Mouse (Mus musculus): Measurements from ENCODE around the gene Cpt1a. TPM values are rescaled to one million over a fixed set of nuclear protein-coding genes. Genes with fewer than 3 reads are reported as not detected.

The Cpt1a gene
- polyA plus RNA-seq, 1 experiment = 45.9 TPM

- Histone ChIP-seq H3K4me3 (ENCODE audit: extremely low read depth, insufficient read depth, insufficient read length) (no peak overlapping the region), H3K36me3 (ENCODE audit: control insufficient read depth, insufficient read depth, low read length) (no peaks in the 10 kb centered on the region), H3K27ac (ENCODE audit: insufficient read depth, low read length) (no peak overlapping the region), H3K4me1 (ENCODE audit: control insufficient read depth, insufficient read depth, insufficient read length) (peaks cover 6% of the 10 kb centered on the region; the same call in 1 of the 2 replicates), H3K27me3 (ENCODE audit: control insufficient read depth, insufficient read depth, low read length) (no peaks in the 10 kb centered on the region)
- no peak for DNase-seq (ENCODE audit: low read depth in 1 of 2, low spot score in 2 of 2)
- no peak for TF ChIP-seq POLR2A (IDR thresholded peaks at IDR 0.05; ENCODE audit: low read depth, low read length)
- no peak for TF ChIP-seq CTCF (IDR thresholded peaks at IDR 0.05; ENCODE audit: extremely low read depth, insufficient read depth, insufficient read length, insufficient replicate concordance)
- 94% methylated on average over 2 of the region's 2 CpGs for WGBS
Observed at GRCm38 (mm10) chr19:3319341-3319740, 2.8 kb upstream of the Cpt1a start.

- 88% methylated on average over 7 of the region's 7 CpGs for WGBS
Observed at GRCm38 (mm10) chr19:3320086-3320485, 2.0 kb upstream of the Cpt1a start.

GRCm38 (mm10) chr19:3320801-3321200, 1.3 kb upstream of the Cpt1a start:
- TF ChIP-seq POLR2A (IDR thresholded peaks at IDR 0.05; ENCODE audit: low read depth, low read length) = no peak
- TF ChIP-seq CTCF (IDR thresholded peaks at IDR 0.05; ENCODE audit: extremely low read depth, insufficient read depth, insufficient read length, insufficient replicate concordance) = peak; percentile 41; the same call in 1 of the 2 replicates
- DNase-seq (ENCODE audit: low read depth in 1 of 2, low spot score in 2 of 2) = no peak
- H3K4me3 ChIP-seq (ENCODE audit: extremely low read depth, insufficient read depth, insufficient read length) = no peak overlapping the region
- 75% methylated on average over 3 of the region's 3 CpGs for WGBS
- H3K27me3 ChIP-seq (ENCODE audit: control insufficient read depth, insufficient read depth, low read length) = no peaks in the 10 kb centered on the region
- H3K4me1 ChIP-seq (ENCODE audit: control insufficient read depth, insufficient read depth, insufficient read length) = peaks cover 6% of the 10 kb centered on the region; the same call in 1 of the 2 replicates
- no peak overlapping the region for H3K27ac ChIP-seq (ENCODE audit: insufficient read depth, low read length)
- H3K36me3 ChIP-seq (ENCODE audit: control insufficient read depth, insufficient read depth, low read length) = no peaks in the 10 kb centered on the region

More at GRCm38 (mm10) chr19:3320086-3320485, 2.0 kb upstream of the Cpt1a start:
- TF ChIP-seq POLR2A (IDR thresholded peaks at IDR 0.05; ENCODE audit: low read depth, low read length) (no peak), CTCF (IDR thresholded peaks at IDR 0.05; ENCODE audit: extremely low read depth, insufficient read depth, insufficient read length, insufficient replicate concordance) (no peak)
- Histone ChIP-seq H3K27ac (ENCODE audit: insufficient read depth, low read length) (no peak overlapping the region), H3K4me1 (ENCODE audit: control insufficient read depth, insufficient read depth, insufficient read length) (peaks cover 6% of the 10 kb centered on the region; the same call in 1 of the 2 replicates), H3K27me3 (ENCODE audit: control insufficient read depth, insufficient read depth, low read length) (no peaks in the 10 kb centered on the region), H3K36me3 (ENCODE audit: control insufficient read depth, insufficient read depth, low read length) (no peaks in the 10 kb centered on the region), H3K4me3 (ENCODE audit: extremely low read depth, insufficient read depth, insufficient read length) (no peak overlapping the region)
- DNase-seq (ENCODE audit: low read depth in 1 of 2, low spot score in 2 of 2) = no peak

GRCm38 (mm10) chr19:3321617-3322016, 517 bp upstream of the Cpt1a start:
- H3K4me1 ChIP-seq (ENCODE audit: control insufficient read depth, insufficient read depth, insufficient read length) = peaks cover 8% of the 10 kb centered on the region; the same call in 1 of the 2 replicates
- TF ChIP-seq CTCF (IDR thresholded peaks at IDR 0.05; ENCODE audit: extremely low read depth, insufficient read depth, insufficient read length, insufficient replicate concordance) (no peak), POLR2A (IDR thresholded peaks at IDR 0.05; ENCODE audit: low read depth, low read length) (no peak)
- peak overlapping the region; percentile 89; the same call in 1 of the 2 replicates for H3K4me3 ChIP-seq (ENCODE audit: extremely low read depth, insufficient read depth, insufficient read length)
- no peaks in the 10 kb centered on the region for H3K36me3 ChIP-seq (ENCODE audit: control insufficient read depth, insufficient read depth, low read length)
- DNase-seq (ENCODE audit: low read depth in 1 of 2, low spot score in 2 of 2) = no peak
- no peak overlapping the region for H3K27ac ChIP-seq (ENCODE audit: insufficient read depth, low read length)
- H3K27me3 ChIP-seq (ENCODE audit: control insufficient read depth, insufficient read depth, low read length) = no peaks in the 10 kb centered on the region
- 6% methylated on average over 11 of the region's 11 CpGs for WGBS

- TF ChIP-seq CTCF (IDR thresholded peaks at IDR 0.05; ENCODE audit: extremely low read depth, insufficient read depth, insufficient read length, insufficient replicate concordance) = no peak
- TF ChIP-seq POLR2A (IDR thresholded peaks at IDR 0.05; ENCODE audit: low read depth, low read length) = peak; percentile 73
- 1% methylated on average over 47 of the region's 47 CpGs for WGBS
- Histone ChIP-seq H3K27ac (ENCODE audit: insufficient read depth, low read length) (peak overlapping the region; percentile 96), H3K4me3 (ENCODE audit: extremely low read depth, insufficient read depth, insufficient read length) (peak overlapping the region; percentile 89), H3K27me3 (ENCODE audit: control insufficient read depth, insufficient read depth, low read length) (no peaks in the 10 kb centered on the region), H3K36me3 (ENCODE audit: control insufficient read depth, insufficient read depth, low read length) (no peaks in the 10 kb centered on the region), H3K4me1 (ENCODE audit: control insufficient read depth, insufficient read depth, insufficient read length) (peaks cover 14% of the 10 kb centered on the region; the same call in 1 of the 2 replicates)
- peak in 1 of 2 experiments; percentile 86 for DNase-seq (ENCODE audit: low read depth in 1 of 2, low spot score in 2 of 2)
Observed at GRCm38 (mm10) chr19:3323201-3323621, 1.1 kb downstream of the Cpt1a start.

- DNase-seq (ENCODE audit: low read depth in 1 of 2, low spot score in 2 of 2) = peak in 1 of 2 experiments; percentile 47
- Histone ChIP-seq H3K4me1 (ENCODE audit: control insufficient read depth, insufficient read depth, insufficient read length) (peaks cover 14% of the 10 kb centered on the region; the same call in 1 of the 2 replicates), H3K27ac (ENCODE audit: insufficient read depth, low read length) (peak overlapping the region; percentile 96), H3K36me3 (ENCODE audit: control insufficient read depth, insufficient read depth, low read length) (no peaks in the 10 kb centered on the region), H3K4me3 (ENCODE audit: extremely low read depth, insufficient read depth, insufficient read length) (peak overlapping the region; percentile 89), H3K27me3 (ENCODE audit: control insufficient read depth, insufficient read depth, low read length) (no peaks in the 10 kb centered on the region)
- TF ChIP-seq CTCF (IDR thresholded peaks at IDR 0.05; ENCODE audit: extremely low read depth, insufficient read depth, insufficient read length, insufficient replicate concordance) = no peak
- no peak for TF ChIP-seq POLR2A (IDR thresholded peaks at IDR 0.05; ENCODE audit: low read depth, low read length)
- WGBS = under 1% methylated on average over 34 of the region's 34 CpGs
Observed at GRCm38 (mm10) chr19:3323753-3324270, 1.7 kb downstream of the Cpt1a start.

- Histone ChIP-seq H3K4me1 (ENCODE audit: control insufficient read depth, insufficient read depth, insufficient read length) (peaks cover 14% of the 10 kb centered on the region; the same call in 1 of the 2 replicates), H3K27me3 (ENCODE audit: control insufficient read depth, insufficient read depth, low read length) (no peaks in the 10 kb centered on the region), H3K27ac (ENCODE audit: insufficient read depth, low read length) (peak overlapping the region; percentile 96), H3K4me3 (ENCODE audit: extremely low read depth, insufficient read depth, insufficient read length) (peak overlapping the region; percentile 89), H3K36me3 (ENCODE audit: control insufficient read depth, insufficient read depth, low read length) (no peaks in the 10 kb centered on the region)
- under 1% methylated on average over 17 of the region's 17 CpGs for WGBS
- TF ChIP-seq CTCF (IDR thresholded peaks at IDR 0.05; ENCODE audit: extremely low read depth, insufficient read depth, insufficient read length, insufficient replicate concordance) (no peak), POLR2A (IDR thresholded peaks at IDR 0.05; ENCODE audit: low read depth, low read length) (no peak)
- DNase-seq (ENCODE audit: low read depth in 1 of 2, low spot score in 2 of 2) = no peak
Observed at GRCm38 (mm10) chr19:3324271-3324811, 2.2 kb downstream of the Cpt1a start.

Measured in spleen, adult 2 months (tissue).